Mouse (Mus musculus): ENCODE data around the gene Rbm24.

DNA sequence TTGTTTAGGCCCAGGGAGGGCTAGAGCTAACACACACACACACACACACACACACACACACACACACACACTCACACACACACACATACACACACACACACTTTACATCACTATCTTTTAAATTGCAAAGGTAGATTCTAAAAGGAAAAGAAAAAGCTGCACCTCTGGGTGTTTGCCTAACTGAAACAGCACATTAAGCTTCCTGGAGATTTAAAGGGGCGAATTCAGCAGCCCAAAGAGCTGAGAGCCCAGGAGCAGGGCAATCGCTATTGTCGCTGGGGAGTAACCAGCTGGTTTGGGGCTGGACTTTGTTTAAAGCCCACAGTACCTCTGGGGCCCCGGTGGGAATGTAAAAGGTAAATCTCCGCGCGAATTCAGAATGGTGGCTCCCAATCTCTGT is 1.4 kb downstream of the Rbm24 start:
- no peak for TF ChIP-seq MAFK (IDR thresholded peaks at IDR 0.05; ENCODE audit: insufficient read depth, low read depth, low read length)
- no peak for TF ChIP-seq ZNF384 (IDR thresholded peaks at IDR 0.05; ENCODE audit: low read depth, low read length)
- TF ChIP-seq HCFC1 (IDR thresholded peaks at IDR 0.05; ENCODE audit: borderline replicate concordance, insufficient read depth, low read length): no peak
- no peak for TF ChIP-seq CHD2 (IDR thresholded peaks at IDR 0.05; ENCODE audit: low read depth, low read length)
- TF ChIP-seq ZC3H11A (IDR thresholded peaks at IDR 0.05; ENCODE audit: borderline replicate concordance, low read depth, low read length): no peak

Data from ES-E14 (cell line).